Mouse (Mus musculus): ENCODE measurements around the gene Myl12a. TPM values are rescaled to one million over a fixed set of nuclear protein-coding genes. Genes with fewer than 3 reads are reported as not detected.

Myl12a gene
- polyA plus RNA-seq, 1 experiment from 2014 or later = 665 TPM

DNA sequence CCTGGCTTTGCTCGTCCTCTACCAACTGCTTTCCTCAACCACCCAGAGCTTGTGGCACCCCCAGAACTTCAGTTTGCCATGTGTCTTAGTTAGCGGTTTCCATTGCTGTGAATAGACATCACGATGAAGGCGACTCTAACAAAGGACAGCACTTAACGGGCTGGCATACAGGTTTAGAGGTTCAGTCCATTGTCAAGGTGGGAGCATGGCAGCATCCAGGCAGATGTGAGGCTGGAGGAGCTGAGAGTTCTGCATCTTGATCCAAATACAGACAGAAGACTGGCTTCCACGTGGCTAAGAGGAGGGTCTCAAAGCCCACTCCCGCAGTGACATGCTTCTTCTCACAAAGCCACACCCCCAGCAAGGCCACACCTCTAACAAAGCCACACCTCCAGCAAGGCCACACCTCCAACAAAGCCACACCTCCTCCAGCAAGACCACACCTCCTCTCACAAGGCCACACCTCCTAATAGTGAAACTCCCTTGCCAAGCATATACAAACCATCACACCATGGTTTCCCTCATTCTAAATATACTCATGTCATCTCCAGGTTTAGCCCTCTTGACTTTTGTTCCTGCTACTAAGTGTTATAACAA, 8.1 kb upstream of the Myl12a start:
- Histone ChIP-seq H3K4me1 (no peaks in the 10 kb centered on the region), H3K36me3 (no peaks in the 10 kb centered on the region), H3K4me2 (replicated peaks) (no peak overlapping the region), H3K27me3 (no peaks in the 10 kb centered on the region), H3K27ac (replicated peaks) (no peak overlapping the region), H3K9ac (no peak overlapping the region), H3K9me3 (replicated peaks) (no peaks in the 10 kb centered on the region), H3K4me3 (replicated peaks) (no peak overlapping the region)
- 64% methylated on average over 7 of the region's 7 CpGs for WGBS
- no peak for ATAC-seq (ENCODE audit: insufficient number of reproducible peaks, low FRiP score, low TSS enrichment, low read depth)

DNA sequence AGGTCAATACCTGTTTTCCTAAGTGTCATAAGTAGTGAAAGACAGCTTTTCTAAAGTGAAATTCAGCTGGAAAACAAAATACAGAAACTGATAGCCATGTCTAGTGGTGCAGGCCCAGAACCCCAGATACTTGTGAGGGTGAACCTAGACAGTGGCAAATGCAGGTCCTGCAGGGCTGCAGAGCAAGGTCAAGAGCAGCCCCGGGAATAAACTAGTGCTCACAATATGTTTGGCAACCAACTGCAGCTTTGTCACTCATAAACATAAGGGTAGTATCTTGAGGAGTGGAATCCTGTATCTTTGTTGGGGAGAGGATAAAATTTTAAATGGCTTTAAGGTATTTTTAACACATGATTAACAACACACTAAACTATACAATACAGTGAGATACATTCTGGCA, 7.1 kb upstream of the Myl12a start:
- H3K4me3 ChIP-seq (replicated peaks) = no peak overlapping the region
- no peaks in the 10 kb centered on the region for H3K9me3 ChIP-seq (replicated peaks)
- no peak overlapping the region for H3K4me2 ChIP-seq (replicated peaks)
- 74% methylated on average over 1 of the region's 1 CpGs for WGBS
- H3K36me3 ChIP-seq = no peaks in the 10 kb centered on the region
- H3K9ac ChIP-seq = no peak overlapping the region
- H3K27me3 ChIP-seq = no peaks in the 10 kb centered on the region
- no peak for ATAC-seq (ENCODE audit: insufficient number of reproducible peaks, low FRiP score, low TSS enrichment, low read depth)
- no peaks in the 10 kb centered on the region for H3K4me1 ChIP-seq
- no peak overlapping the region for H3K27ac ChIP-seq (replicated peaks)

DNA sequence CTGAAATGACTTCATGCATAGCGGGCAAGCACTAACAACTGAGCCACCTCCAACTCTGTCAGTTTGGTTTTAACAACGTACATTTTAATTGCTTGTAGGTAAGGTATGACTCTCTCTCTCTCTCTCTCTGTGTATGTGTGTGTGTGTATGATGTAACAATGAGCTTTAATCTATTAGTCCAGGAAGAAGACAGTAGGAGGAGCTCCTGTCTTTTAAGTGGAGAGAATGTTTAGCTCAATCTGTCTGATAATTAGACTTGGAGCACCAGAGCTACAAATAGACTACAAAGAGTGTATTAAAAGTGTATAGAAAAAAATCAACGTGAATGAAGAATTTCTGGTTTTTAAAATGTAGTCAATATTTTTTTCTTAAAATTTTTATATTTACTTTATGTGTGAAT, 6.0 kb upstream of the Myl12a start:
- Histone ChIP-seq H3K9me3 (replicated peaks) (no peaks in the 10 kb centered on the region), H3K9ac (no peak overlapping the region), H3K4me2 (replicated peaks) (no peak overlapping the region), H3K27me3 (no peaks in the 10 kb centered on the region), H3K4me1 (0 out of 2 replicates have a peak, but pooled peaks cover under 1% of the 10 kb centered on the region), H3K27ac (replicated peaks) (no peak overlapping the region), H3K36me3 (no peaks in the 10 kb centered on the region), H3K4me3 (replicated peaks) (no peak overlapping the region)
- no peak for ATAC-seq (ENCODE audit: insufficient number of reproducible peaks, low FRiP score, low TSS enrichment, low read depth)
- 69% methylated on average over 3 of the region's 3 CpGs for WGBS

DNA sequence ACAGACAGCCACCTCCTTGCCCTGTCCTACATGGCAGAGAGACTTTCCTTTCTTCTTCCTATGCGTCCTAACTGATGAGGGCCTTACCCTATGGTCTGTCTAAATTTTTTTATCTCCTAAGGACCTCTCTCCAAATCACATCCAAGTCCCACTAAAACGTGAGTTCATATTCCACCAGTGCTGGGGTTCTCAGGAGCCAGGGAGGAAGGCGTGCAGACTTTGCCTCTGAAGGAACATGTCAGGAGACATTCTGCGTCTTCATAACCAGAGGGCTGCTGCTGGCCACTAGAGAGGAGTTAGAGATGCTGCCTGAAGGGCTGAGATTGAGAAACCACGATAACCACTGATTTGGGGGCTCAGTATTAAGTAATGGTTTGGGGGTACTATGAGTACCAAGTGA, 4.3 kb upstream of the Myl12a start:
- Histone ChIP-seq H3K4me2 (replicated peaks) (no peak overlapping the region), H3K36me3 (no peaks in the 10 kb centered on the region), H3K9me3 (replicated peaks) (no peaks in the 10 kb centered on the region), H3K4me1 (peaks cover 11% of the 10 kb centered on the region), H3K27ac (replicated peaks) (no peak overlapping the region), H3K4me3 (replicated peaks) (no peak overlapping the region), H3K9ac (no peak overlapping the region), H3K27me3 (no peaks in the 10 kb centered on the region)
- ATAC-seq (ENCODE audit: insufficient number of reproducible peaks, low FRiP score, low TSS enrichment, low read depth) = no peak
- 75% methylated on average over 5 of the region's 5 CpGs for WGBS

DNA sequence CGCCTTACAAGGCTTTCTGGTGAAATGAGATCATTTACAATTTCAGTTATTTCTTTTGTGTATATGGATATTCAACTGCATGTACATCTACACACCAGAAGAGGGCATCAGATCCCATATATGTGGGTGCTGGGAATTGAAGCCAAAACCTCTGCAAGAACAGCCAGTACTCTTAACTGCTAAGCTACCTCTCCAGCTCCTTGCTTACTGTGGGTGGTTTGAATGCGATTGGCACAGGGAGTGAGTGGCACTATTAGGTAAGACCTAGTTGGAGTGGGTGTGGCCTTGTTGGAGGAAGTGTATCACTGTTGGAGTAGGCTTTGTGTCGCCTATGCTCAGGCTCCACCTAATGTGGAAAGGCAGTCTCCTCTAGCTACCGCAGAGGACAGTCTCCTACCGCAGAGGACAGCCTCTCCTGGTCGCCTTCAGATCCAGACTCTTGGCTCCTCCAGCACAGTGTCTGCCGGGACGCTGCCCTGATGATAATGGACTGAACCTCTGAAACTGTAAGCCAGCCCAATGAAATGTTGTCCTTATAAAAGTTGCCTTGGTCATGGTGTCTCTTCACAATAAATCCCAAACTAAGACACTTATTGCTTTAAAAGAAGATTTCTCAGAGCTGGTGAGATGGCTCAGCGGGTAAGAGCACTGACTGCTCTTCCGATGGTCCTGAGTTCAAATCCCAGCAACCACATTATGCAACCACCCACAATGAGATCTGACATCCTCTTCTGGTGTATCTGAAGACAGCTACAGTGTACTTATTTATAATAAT, 1.7 kb upstream of the Myl12a start:
- peaks cover 22% of the 10 kb centered on the region for H3K4me1 ChIP-seq
- no peak overlapping the region for H3K9ac ChIP-seq
- ATAC-seq (ENCODE audit: insufficient number of reproducible peaks, low FRiP score, low TSS enrichment, low read depth) = no peak
- WGBS = 87% methylated on average over 10 of the region's 10 CpGs
- H3K27me3 ChIP-seq = no peaks in the 10 kb centered on the region
- no peak overlapping the region for H3K27ac ChIP-seq (replicated peaks)
- no peak overlapping the region for H3K4me2 ChIP-seq (replicated peaks)
- no peaks in the 10 kb centered on the region for H3K36me3 ChIP-seq
- no peak overlapping the region for H3K4me3 ChIP-seq (replicated peaks)
- H3K9me3 ChIP-seq (replicated peaks) = no peaks in the 10 kb centered on the region

DNA sequence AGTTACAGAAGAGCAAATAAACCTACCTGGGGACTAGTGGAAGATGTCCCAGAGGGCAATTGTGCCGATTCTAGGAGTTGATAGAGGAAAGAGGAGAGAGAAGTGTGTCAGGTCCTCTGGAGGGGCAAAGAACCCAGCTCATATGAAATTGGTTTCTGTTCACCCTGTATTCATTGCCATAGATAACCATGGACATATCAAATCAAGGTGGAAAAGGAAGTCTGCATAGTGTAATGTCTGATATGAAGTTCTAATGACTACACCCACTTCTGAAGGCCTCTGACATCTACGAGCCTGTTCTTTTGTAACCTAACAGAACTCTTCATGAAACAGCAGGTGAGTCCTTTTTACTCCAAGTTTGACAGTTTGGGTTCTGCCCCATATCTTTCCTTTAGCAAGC, 1.0 kb upstream of the Myl12a start:
- peak overlapping the region; percentile 100 for H3K27ac ChIP-seq (replicated peaks)
- H3K36me3 ChIP-seq = no peaks in the 10 kb centered on the region
- H3K4me1 ChIP-seq = peaks cover 25% of the 10 kb centered on the region
- no peak for ATAC-seq (ENCODE audit: insufficient number of reproducible peaks, low FRiP score, low TSS enrichment, low read depth)
- H3K27me3 ChIP-seq = no peaks in the 10 kb centered on the region
- H3K4me2 ChIP-seq (replicated peaks) = no peak overlapping the region
- no peak overlapping the region for H3K9ac ChIP-seq
- H3K4me3 ChIP-seq (replicated peaks) = no peak overlapping the region
- WGBS = 85% methylated on average over 2 of the region's 2 CpGs
- H3K9me3 ChIP-seq (replicated peaks) = no peaks in the 10 kb centered on the region

DNA sequence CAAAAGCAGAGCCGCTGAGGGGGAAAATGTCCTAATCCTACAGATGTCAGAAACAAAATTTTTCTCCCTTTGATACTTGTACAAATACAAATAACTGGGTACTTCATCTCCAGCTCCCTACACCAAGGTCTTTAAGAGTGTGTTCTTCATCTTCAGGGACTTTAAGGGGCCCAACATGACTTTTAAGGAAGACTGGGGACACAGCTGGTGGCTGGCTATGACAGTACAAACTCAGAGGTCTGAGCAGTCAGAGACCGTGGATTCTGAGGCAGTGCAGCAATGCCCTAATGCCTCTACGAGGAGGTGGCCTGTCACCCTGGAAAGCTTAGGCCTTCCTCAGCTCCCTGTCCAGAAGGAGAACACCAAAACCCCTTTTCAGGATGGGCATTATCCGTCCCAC, 434 bp upstream of the Myl12a start:
- no peak for ATAC-seq (ENCODE audit: insufficient number of reproducible peaks, low FRiP score, low TSS enrichment, low read depth)
- H3K4me1 ChIP-seq = peaks cover 30% of the 10 kb centered on the region
- H3K4me3 ChIP-seq (replicated peaks) = peak overlapping the region; percentile 95
- no peaks in the 10 kb centered on the region for H3K27me3 ChIP-seq
- H3K36me3 ChIP-seq = no peaks in the 10 kb centered on the region
- H3K4me2 ChIP-seq (replicated peaks) = peak overlapping the region; percentile 60
- no peak overlapping the region for H3K9ac ChIP-seq
- H3K27ac ChIP-seq (replicated peaks) = peak overlapping the region; percentile 100
- H3K9me3 ChIP-seq (replicated peaks) = no peaks in the 10 kb centered on the region
- 50% methylated on average over 4 of the region's 4 CpGs for WGBS

DNA sequence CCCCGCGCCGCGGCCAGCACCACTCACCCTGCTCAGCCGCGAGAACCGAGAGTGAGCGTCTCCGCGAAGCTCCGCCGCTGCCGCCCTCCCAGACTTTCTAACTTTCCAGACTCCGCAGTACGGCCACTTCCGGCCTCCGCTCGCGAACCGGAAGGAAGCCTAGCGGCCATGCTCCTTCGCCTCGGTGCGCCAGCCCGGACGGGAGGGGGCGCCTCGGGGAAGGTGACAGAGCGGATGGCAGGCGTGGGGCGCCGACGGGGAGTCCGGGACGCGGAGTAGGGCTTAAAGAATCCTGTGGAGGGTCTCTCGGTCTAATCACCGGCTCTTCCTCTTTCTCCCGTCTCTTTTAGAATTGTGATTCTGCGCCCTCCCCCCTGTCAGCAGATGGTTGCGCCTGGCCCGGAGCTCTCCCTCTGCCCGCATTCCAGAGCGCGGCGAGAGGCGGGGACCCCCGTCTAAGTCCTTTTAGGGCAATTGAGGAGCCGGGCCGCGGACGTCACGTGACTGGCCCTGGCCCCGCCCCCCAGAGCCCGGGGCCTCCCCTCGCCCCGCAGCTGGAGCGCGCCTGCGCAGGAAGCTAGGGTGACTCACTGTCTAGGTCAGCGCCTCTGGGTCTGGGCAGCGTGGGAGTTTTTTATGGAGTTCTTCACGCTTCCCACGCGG, 466 bp downstream of the Myl12a start, which contains the start of gene Myom1:
Myom1 (plus strand) TSS at position 553 of the 663 bp plus-strand sequence.
- peak; percentile 95 for ATAC-seq (ENCODE audit: insufficient number of reproducible peaks, low FRiP score, low TSS enrichment, low read depth)
- H3K36me3 ChIP-seq = no peaks in the 10 kb centered on the region
- WGBS = under 1% methylated on average over 65 of the region's 65 CpGs
- H3K9ac ChIP-seq = peak within 1 kb of the TSS; percentile 100
- peak within 1 kb of the TSS; percentile 100 for H3K27ac ChIP-seq (replicated peaks)
- H3K9me3 ChIP-seq (replicated peaks) = no peaks in the 10 kb centered on the region
- H3K4me2 ChIP-seq (replicated peaks) = peak within 1 kb of the TSS; percentile 60
- H3K4me3 ChIP-seq (replicated peaks) = peak within 1 kb of the TSS; percentile 95
- peaks cover 30% of the 10 kb centered on the region for H3K4me1 ChIP-seq
- H3K27me3 ChIP-seq = no peaks in the 10 kb centered on the region

DNA sequence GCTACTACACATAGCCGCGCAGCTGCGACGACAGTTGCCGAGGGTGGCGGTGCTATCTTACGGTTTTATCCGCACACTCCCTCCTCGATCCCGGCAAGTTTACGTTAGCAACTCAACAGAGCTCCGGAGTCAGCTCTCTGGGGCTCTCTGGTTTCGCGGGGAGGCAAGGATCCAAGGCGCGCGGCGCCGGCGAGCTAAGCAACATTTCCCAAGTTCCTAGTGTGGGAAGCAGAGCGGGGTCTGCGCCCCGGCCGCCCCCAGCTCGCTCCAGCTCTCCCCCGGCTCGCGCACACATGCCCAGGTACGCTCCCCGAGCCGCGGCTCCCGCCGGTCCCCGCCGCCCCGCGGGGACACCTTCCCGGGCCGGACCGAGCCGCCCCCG, 988 bp downstream of the Myl12a start:
- H3K4me2 ChIP-seq (replicated peaks) = peak overlapping the region; percentile 60
- under 1% methylated on average over 32 of the region's 43 CpGs for WGBS
- H3K27ac ChIP-seq (replicated peaks) = peak overlapping the region; percentile 100
- no peaks in the 10 kb centered on the region for H3K9me3 ChIP-seq (replicated peaks)
- no peaks in the 10 kb centered on the region for H3K27me3 ChIP-seq
- peak overlapping the region; percentile 95 for H3K4me3 ChIP-seq (replicated peaks)
- H3K36me3 ChIP-seq = no peaks in the 10 kb centered on the region
- peak overlapping the region; percentile 100 for H3K9ac ChIP-seq
- ATAC-seq (ENCODE audit: insufficient number of reproducible peaks, low FRiP score, low TSS enrichment, low read depth) = peak; percentile 58
- H3K4me1 ChIP-seq = peaks cover 30% of the 10 kb centered on the region

DNA sequence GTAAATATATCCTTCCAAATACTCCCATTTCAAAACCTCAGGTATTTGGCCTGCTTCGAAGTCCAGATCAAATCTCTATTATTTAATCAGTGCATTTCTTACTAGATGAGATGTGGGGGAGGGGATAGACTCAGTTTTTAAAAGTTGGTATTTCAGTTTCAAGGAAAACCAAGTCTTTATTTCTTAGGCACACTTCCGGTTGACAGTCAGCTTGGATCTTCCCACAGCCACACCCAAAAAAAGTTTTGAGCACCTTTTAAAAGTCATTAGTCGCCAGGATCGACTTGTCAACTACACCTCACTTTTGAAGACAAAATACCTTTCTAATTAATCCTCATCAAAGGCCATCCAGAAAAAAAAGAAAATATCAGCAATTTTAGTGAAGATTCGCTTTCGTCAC, 1.6 kb downstream of the Myl12a start:
- H3K4me3 ChIP-seq (replicated peaks) = peak overlapping the region; percentile 95
- peaks cover 6% of the 10 kb centered on the region for H3K36me3 ChIP-seq
- peak overlapping the region; percentile 100 for H3K27ac ChIP-seq (replicated peaks)
- H3K4me1 ChIP-seq = peaks cover 30% of the 10 kb centered on the region
- peak overlapping the region; percentile 100 for H3K9ac ChIP-seq
- H3K4me2 ChIP-seq (replicated peaks) = peak overlapping the region; percentile 60
- no peak for ATAC-seq (ENCODE audit: insufficient number of reproducible peaks, low FRiP score, low TSS enrichment, low read depth)
- no peaks in the 10 kb centered on the region for H3K9me3 ChIP-seq (replicated peaks)
- 6% methylated on average over 6 of the region's 6 CpGs for WGBS
- no peaks in the 10 kb centered on the region for H3K27me3 ChIP-seq

DNA sequence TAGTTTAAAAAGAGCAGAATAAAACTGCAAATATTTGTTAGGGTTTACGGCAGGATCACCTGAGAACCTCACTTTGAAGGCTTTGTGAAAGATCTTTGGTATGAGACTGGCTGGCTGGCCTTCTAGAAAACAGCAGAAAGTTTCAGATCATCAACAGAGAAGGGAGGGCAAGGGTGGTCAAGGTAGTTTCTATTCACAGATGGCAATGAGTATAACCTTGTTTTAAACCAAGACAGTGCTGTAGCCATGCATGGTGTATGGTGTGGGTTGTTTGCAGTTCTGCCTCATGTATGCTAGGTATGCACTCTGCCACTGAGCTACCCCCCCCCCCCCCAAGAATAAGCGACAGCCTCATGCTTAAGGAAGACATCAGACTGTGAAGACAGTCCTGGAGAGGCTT, 2.4 kb downstream of the Myl12a start:
- Histone ChIP-seq H3K27me3 (no peaks in the 10 kb centered on the region), H3K36me3 (peaks cover 13% of the 10 kb centered on the region), H3K9me3 (replicated peaks) (no peaks in the 10 kb centered on the region), H3K9ac (0 out of 2 replicates have a peak overlapping the region, but pooled peaks have one; percentile 9), H3K27ac (replicated peaks) (no peak overlapping the region), H3K4me3 (replicated peaks) (peak overlapping the region; percentile 95), H3K4me2 (replicated peaks) (peak overlapping the region; percentile 60), H3K4me1 (peaks cover 30% of the 10 kb centered on the region)
- 41% methylated on average over 2 of the region's 2 CpGs for WGBS
- ATAC-seq (ENCODE audit: insufficient number of reproducible peaks, low FRiP score, low TSS enrichment, low read depth) = no peak

Data from embryonic facial prominence, embryonic 15.5 days (tissue).